Mouse (Mus musculus): ENCODE measurements around the gene Gm4846.

GRCm38 (mm10) chr1:166467172-166467571, 30.2 kb downstream of the Gm4846 start:
- TF ChIP-seq ZMIZ1 (IDR thresholded peaks at IDR 0.05; ENCODE audit: low read depth, low read length) (no peak), EP300 (IDR thresholded peaks at IDR 0.05; ENCODE audit: low read length) (no peak), CHD1 (IDR thresholded peaks at IDR 0.05; ENCODE audit: low read depth, low read length) (no peak), ETS1 (conservative IDR thresholded peaks at IDR 0.05; ENCODE audit: low read depth, low read length) (no peak), USF1 (IDR thresholded peaks at IDR 0.05; ENCODE audit: low read depth, low read length) (no peak)
